Mouse (Mus musculus) G1E-ER4 (cell line): Measurements from ENCODE around the gene Garem2. TPM values are rescaled to one million over a fixed set of nuclear protein-coding genes. Genes with fewer than 3 reads are reported as not detected.

ENCODE experiments used
- GATA1 ChIP-seq: IDR thresholded peaks from one replicate; pipeline ENCODE4 v1.8.0; 2012; ENCODE audit warnings: low read length, inconsistent platforms
- polyA plus RNA-seq: library from polyadenylated mRNA; stranded (reverse); fragments of >175 nt; gene quantifications from 2 replicates; pipeline ENCODE4 v1.2.3, GENCODE M21; 2012

Garem2 gene
- polyA plus RNA-seq, 1 experiment = not detected

DNA sequence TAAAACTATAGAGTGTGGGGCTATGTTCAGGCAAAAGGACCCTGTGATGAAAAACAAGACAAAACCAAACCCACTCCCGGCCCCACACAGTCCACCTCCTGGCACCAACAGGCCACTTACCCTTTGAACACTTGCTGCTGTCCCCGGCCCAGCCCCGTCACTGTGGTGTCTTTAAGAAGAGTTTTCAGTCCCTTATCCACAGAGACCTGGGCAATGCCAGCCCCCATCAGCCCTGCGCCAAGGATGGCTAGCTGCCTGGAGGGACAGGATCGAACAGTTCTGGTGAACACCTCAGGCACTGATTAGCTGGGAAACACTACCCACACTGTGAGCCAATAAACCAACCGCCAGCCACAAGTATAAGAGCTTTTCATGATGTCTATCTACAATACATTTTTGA lies 23.7 kb downstream of the Garem2 start:
- no peak for TF ChIP-seq GATA1

DNA sequence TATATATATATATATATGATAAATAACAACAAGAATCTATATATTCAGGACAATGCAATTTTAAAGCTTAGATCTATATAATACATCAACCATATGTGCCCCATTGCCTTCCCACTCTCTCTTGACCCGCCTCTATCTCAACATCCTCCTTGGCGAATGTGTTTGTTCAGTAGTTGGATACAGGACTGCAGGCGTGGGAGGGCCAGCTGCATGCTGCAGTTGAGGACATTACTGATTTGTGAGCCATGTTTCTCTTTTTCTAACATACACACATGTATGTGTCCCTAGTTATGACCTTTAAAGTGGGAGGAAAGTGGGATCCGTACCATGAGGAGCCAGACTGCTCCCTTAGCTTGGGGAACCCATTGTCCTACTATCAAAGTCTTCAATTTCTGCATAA lies 26.3 kb downstream of the Garem2 start:
- no peak for TF ChIP-seq GATA1

DNA sequence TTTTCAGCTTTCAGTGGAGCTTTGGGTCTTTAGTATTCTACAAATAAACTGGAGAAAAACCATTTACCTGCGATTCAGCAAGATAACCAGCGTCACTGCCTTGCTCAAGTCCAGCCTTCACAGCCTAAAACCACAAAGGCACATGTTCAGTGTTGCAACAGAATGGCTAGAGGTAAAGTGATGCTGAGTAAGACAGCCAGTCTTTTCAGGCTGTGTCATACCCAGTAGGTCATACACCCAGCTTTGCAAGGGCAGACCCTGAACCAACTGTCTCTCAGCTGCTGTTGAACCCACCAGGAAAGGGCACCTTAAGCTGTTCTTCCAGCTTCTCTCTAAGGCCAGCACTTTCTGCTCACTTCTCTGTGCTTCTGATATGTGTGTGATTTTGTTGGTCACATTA lies 27.2 kb downstream of the Garem2 start:
- no peak for TF ChIP-seq GATA1

DNA sequence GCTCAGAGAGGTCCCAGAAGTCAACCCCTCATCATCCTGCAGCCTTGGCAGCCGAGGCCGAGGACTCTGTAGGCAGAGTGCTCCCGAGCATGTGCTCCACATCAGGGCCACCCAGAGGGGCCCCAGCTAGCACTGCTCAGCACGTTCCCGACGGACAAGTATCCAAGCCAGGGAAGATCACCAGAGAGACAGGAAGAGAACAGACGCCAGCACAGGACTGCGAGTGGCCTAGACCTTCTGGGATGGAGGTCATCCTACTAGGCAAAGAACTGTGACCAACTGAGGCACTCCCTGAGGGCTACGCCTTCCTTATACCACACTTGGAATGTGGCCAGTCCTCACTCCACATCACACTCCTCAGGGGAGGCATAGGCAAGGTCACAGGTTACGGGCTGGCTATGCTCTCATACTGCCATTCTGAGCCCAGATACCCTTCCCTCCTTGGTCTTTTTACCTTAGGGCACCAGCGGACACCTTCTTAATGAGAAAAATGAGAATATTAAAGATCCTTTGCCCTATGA lies 30.8 kb downstream of the Garem2 start:
- TF ChIP-seq GATA1 = no peak

DNA sequence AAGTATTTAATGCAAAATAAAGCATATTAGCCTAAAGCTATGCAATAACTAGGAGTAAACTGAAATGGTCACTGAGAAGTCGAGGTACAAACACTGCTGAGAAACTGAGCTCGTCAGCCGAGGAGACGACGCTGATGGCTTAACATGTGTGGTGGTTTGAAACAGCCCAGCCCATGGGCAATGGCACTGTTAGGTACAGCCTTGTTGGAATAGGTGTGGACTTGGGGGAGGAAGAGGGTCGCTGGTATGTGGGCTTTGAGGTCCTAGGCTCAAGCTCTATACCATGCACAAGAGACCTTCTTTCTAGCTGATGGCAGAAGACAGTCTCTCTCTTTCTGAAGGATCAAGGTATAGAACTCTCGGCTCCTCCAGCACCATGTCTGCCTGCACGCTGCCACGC lies 32.3 kb downstream of the Garem2 start:
- TF ChIP-seq GATA1 = no peak

DNA sequence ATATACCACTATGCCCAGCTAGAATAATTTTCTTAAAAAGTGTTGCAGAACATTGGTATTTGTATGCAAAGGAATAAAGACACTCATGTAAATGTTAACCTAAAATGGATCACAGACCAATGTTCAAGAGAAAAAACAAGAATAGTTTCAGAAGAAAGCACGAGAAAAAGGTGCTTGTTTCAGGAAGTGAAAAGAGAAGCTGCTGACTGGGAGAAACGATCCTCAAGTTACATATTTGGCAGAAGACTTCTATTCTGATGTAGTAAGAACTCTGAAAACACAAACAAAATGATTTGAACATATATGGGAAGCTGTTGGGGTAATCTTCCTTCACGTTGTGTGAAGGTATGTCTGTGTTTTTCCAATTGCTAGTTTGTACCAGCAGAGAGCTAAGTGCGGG lies 33.2 kb downstream of the Garem2 start:
- TF ChIP-seq GATA1 = no peak

DNA sequence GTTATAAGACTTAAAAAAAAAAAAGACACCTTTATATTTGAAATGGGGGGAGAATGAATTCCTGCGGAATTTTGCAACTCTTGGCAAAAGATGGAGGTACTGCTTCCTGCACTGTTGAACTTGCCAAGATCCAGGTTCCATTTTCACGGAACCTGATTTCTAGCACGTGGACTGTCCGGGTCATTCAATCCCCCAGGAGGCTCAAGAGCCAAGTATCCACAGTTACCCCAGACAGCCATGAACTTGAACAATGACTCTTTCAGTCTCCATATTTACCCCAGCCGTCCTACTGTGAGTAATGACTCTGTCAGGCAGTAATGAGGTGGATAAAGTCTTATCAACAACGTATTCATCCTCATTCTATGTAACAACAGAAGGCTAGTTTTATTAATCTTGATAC lies 41.6 kb downstream of the Garem2 start:
- no peak for TF ChIP-seq GATA1

DNA sequence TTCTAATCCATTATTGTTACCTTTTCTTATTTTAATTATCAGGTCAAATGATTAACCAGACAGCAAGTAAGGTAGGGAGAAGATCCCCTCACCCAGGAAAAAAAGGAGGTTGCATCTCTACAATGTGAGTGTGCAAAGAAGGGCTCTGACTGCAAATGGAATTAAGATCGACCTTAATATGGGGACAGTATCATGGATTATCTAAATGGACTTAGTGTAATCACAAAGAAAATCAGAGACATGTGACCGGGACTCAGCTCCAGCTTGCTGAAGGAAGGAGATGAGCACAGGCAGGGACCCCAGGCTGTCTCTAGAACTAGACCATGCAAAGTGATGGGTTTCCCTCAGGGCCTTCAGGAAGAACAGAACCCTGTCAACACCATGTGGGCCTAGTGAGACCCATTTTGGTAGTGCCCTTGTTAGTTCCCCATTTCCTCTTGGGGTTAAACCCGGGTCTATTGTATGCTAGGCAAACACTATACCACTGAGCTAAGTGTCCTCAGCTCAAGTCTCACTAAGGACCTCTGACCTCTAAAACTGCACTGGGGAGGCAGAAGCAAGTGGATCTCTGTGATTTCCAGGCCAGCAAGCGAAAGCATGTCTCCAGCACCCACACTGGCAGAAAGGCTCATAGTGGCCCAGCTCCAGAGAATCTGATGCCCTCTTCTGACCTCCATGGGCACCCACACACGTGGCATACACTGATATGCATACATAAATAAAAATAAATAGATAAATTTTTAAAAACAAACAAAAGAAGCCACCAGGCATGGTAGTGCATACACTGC lies 43.4 kb downstream of the Garem2 start:
- no peak for TF ChIP-seq GATA1

DNA sequence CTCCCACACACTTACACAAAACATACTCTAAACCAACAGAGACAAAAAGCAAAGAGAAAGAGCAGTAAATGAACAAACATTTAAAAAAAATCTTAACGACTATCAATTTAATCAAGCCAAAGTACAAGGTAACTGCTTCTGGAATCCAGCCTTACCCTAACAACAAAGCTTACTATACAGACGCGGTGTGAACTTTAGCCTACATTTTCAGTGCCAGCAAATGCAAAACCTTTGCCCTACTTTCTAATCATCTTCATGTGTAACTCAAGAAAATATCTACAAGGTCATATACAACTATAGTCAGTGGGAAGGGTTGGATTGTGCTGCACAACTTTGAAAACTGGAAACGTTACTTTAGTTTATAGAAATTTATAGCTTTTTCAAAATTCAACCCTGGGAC lies 47.0 kb downstream of the Garem2 start:
- no peak for TF ChIP-seq GATA1

DNA sequence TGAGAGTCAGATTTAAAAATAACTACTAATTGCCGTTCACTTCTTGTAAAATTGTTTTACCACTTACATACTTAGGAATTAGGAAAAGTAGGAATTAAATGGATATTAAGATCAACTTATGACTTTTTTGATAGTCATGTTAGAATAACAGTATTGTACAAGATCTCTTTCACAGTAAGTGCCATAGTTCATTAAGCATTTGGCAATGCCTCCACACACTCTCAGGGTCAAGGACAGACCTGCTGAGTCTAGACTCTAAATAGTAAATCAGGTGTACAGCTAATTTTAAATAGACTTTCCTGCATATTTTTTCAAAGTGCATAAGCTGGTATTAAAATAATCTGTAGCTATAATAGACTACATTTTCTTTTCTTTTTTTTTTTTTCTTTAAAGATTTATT lies 47.5 kb downstream of the Garem2 start:
- TF ChIP-seq GATA1 = no peak

DNA sequence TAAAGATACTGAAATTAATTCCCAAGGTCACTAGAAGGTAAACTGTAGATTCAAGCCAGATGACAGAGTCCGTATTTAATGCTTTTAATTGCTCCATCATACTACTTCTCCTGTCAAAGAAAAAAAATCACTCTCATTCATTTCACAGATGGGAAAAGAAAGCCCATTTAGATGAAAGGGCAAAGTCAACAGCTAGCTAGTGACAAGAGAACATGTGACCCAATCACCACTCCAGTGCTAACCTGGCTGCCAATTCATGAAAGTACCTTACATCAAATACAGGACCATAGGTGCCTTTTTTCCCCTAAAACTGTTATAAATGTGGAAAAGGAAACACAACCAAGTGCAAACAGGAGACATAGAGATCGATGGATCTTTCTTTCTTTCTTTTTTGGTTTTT lies 48.3 kb downstream of the Garem2 start:
- no peak for TF ChIP-seq GATA1

DNA sequence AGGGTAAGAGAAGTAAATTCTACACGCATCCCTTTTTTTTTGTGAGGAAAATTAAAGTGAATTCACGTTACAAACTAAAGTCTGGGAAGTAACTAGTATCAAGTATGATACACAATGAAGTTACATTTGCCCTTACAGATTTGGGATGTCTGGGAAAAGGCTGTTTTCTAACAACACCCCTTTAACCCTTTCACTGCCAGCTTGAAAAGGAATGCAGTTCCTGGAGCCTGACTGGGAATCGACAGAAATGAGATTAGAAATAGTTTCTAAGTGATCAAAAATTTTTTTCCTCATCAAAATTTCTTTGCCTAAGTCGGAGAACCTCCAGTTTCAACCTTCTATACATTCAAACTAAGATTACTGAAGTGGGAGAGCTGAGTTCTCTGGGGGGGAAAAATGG lies 49.1 kb downstream of the Garem2 start:
- no peak for TF ChIP-seq GATA1

DNA sequence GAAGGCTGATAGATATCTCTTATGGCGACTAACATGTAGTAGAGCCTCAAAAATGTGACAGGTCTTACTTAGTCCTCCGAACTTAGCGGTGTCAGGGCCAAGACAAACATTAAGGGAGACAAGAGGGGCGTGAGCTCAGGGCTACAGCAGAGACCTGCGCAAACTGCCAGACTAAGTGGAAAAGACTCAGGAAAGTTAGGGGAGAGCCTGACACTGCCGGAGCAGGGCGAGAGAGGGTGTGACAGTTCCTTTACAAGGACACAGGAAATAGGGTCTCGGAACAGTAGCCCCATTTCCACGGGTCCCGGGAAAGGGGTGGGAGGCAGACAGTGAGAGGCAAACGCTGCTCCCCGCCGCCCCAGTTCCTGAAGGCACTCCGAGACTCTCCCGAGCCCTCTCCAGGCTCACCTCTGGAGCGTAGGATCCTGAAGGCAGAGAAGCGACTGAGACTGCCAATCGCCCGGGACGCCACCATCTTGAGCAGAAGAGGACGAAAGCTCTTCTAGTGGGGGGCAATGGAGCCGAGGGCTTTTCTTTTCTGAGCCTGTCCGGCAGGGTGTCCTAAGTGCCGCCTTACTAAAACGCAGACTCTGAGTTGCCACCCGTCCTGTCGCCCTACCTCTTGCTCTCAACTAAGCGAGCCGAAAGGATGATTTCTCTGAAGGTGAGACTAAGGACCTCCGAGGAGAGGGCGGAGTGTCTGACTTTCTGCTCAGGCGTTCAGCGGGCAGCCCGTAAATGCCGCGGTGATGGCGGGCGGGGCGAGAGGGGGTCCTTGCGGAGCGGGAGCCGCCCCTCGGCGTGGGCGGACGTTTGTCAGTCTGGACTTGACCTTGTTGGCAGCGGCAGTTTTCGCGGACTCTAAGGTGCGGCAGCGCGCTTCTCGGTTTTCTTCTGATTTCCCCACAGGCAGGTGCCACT lies 49.8 kb downstream of the Garem2 start, which contains the start of the genes Hadha and Hadhb:
Gene Hadha, minus strand, starts transcription at position 689 of the 921 bp plus-strand sequence.
Gene Hadhb, plus strand, starts transcription at position 775 of the 921 bp plus-strand sequence.
- no peak for TF ChIP-seq GATA1

DNA sequence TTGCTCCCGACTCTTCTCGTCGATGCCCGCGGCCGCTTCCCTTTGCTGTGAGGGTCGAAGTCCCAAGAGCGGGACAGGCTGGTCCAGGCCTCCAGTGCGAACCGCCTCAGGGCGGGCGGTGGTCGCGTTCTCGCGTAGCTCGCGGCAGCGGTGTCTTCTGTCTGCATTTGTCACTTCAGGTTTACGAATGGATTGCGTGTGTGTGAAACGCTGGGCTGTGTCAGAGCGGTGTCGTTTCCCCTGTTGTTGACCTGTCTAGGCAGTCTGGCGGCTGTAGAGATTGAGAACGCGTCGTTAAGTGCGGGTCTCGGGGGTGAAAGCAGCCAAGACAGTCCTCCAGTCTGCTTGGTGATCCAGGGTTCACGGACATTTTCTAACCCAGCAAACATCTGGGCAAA lies 50.4 kb downstream of the Garem2 start:
- no peak for TF ChIP-seq GATA1

DNA sequence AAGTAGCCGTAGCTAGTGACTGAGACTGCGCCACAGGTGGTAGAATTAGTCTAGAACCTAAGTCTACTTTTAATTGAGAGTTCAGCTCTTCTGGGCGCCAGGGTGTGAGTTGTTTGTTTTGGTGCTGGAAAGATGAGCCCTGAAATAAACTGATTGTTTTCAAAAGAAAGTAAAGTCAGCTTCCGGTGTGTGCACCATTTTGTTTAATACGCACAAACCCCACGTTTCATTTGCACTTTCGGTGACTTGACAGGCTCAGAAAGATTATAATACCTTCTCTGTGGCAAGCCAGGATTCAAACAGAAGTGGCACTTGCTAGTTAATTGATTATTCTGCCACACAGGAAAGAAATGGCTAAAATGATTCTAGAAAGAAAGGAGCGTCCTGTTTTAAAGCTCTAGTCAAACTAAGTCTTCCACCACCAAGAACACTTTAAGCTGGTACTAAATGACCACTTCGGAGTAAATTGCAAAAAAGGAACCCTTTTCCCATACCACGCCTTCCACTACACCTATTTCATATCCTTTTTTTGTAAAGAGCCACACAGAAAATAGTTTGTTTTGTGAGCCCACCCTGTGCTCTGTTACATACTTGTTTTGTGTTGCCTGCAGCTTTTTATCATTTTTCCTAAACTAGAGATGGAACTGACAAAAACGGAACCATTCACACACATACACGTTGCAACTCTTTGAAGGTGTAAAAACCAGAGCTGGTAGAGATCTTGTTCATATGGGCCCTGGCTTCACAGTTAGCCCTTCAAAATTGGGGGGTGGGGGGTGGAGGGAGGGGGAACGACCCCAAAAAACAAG lies 51.1 kb downstream of the Garem2 start:
- TF ChIP-seq GATA1 = no peak
